Mouse (Mus musculus): ENCODE measurements at regions not wholly inside any gene's neighbourhood (a gene's known extent, or its start where the extent isn't known, plus 50 kb on each side); places are given as distances from the start of the nearest gene placed in this dataset.

- intact Hi-C loops (cut with DNase I): loop anchor here (5.0 kb wide), 1 partner anchor 461 kb away; no protein-coding TSS in a partner anchor
- no peak for DNase-seq
Observed at GRCm38 (mm10) chr16:5471321-5471720, 215.5 kb upstream of the Eef2kmt start.

GRCm38 (mm10) chr16:5467587-5467986, 211.8 kb upstream of the Eef2kmt start:
- intact Hi-C loops (cut with DNase I): no loop called here
- DNase-seq: no peak

- DNase-seq: no peak
- intact Hi-C loops (cut with DNase I): no loop called here
Observed at GRCm38 (mm10) chr16:5466760-5467159, 211.0 kb upstream of the Eef2kmt start.

GRCm38 (mm10) chr16:5455352-5455965, 199.7 kb upstream of the Eef2kmt start:
- intact Hi-C loops (cut with DNase I): no loop called here
- no peak for DNase-seq

- no peak for DNase-seq
- intact Hi-C loops (cut with DNase I): no loop called here
Observed at GRCm38 (mm10) chr16:5454243-5454642, 198.5 kb upstream of the Eef2kmt start.

- DNase-seq: no peak
- intact Hi-C loops (cut with DNase I): no loop called here
Observed at GRCm38 (mm10) chr16:5452971-5453370, 197.2 kb upstream of the Eef2kmt start.

GRCm38 (mm10) chr16:5445776-5446175, 190.0 kb upstream of the Eef2kmt start:
- intact Hi-C loops (cut with DNase I): no loop called here
- no peak for DNase-seq

- no peak for DNase-seq
Observed at GRCm38 (mm10) chr16:5444785-5445184, 189.0 kb upstream of the Eef2kmt start.

GRCm38 (mm10) chr16:5439717-5440116, 183.9 kb upstream of the Eef2kmt start:
- intact Hi-C loops (cut with DNase I): no loop called here
- no peak for DNase-seq

More at GRCm38 (mm10) chr16:5444785-5445184, 189.0 kb upstream of the Eef2kmt start:
- intact Hi-C loops (cut with DNase I): no loop called here

- intact Hi-C loops (cut with DNase I): no loop called here
- no peak for DNase-seq
Observed at GRCm38 (mm10) chr16:5438405-5438804, 182.6 kb upstream of the Eef2kmt start.

- DNase-seq: no peak
- intact Hi-C loops (cut with DNase I): no loop called here
Observed at GRCm38 (mm10) chr16:5431689-5432088, 175.9 kb upstream of the Eef2kmt start.

GRCm38 (mm10) chr16:5431111-5431510, 175.3 kb upstream of the Eef2kmt start:
- intact Hi-C loops (cut with DNase I): no loop called here
- no peak for DNase-seq

GRCm38 (mm10) chr16:5429466-5429865, 173.7 kb upstream of the Eef2kmt start:
- intact Hi-C loops (cut with DNase I): no loop called here

GRCm38 (mm10) chr16:5425908-5426307, 170.1 kb upstream of the Eef2kmt start:
- intact Hi-C loops (cut with DNase I): no loop called here
- DNase-seq: no peak

More at GRCm38 (mm10) chr16:5429466-5429865, 173.7 kb upstream of the Eef2kmt start:
- no peak for DNase-seq

- no peak for DNase-seq
- intact Hi-C loops (cut with DNase I): no loop called here
Observed at GRCm38 (mm10) chr16:5422041-5422440, 166.3 kb upstream of the Eef2kmt start.

- intact Hi-C loops (cut with DNase I): no loop called here
- DNase-seq: no peak
Observed at GRCm38 (mm10) chr16:5421591-5421990, 165.8 kb upstream of the Eef2kmt start.

- no peak for DNase-seq
- intact Hi-C loops (cut with DNase I): no loop called here
Observed at GRCm38 (mm10) chr16:5419467-5419866, 163.7 kb upstream of the Eef2kmt start.

GRCm38 (mm10) chr16:5418462-5419197, 162.8 kb upstream of the Eef2kmt start:
- intact Hi-C loops (cut with DNase I): no loop called here

GRCm38 (mm10) chr16:5415310-5415709, 159.5 kb upstream of the Eef2kmt start:
- intact Hi-C loops (cut with DNase I): no loop called here

More at GRCm38 (mm10) chr16:5418462-5419197, 162.8 kb upstream of the Eef2kmt start:
- no peak for DNase-seq

GRCm38 (mm10) chr16:5411819-5412385, 156.1 kb upstream of the Eef2kmt start:
- no peak for DNase-seq
- intact Hi-C loops (cut with DNase I): no loop called here

More at GRCm38 (mm10) chr16:5415310-5415709, 159.5 kb upstream of the Eef2kmt start:
- no peak for DNase-seq

- peak; percentile 53 to 55 for DNase-seq
- intact Hi-C loops (cut with DNase I): loop anchor here (2.0 kb wide), 1 partner anchor 100 kb away; no protein-coding TSS in a partner anchor
Observed at GRCm38 (mm10) chr16:5406711-5407110, 150.9 kb upstream of the Eef2kmt start.

- intact Hi-C loops (cut with DNase I): no loop called here
- DNase-seq: no peak
Observed at GRCm38 (mm10) chr16:5393336-5393735, 137.6 kb upstream of the Eef2kmt start.
